Mouse (Mus musculus) limb, embryonic 15.5 days (tissue): ENCODE measurements around the gene Grik4. TPM values are rescaled to one million over a fixed set of nuclear protein-coding genes. Genes with fewer than 3 reads are reported as not detected.

Experiments used
- ATAC-seq: fragments of 200-750 bp; cut with Nextera tagmentation; 2 replicates; pipeline ENCODE4 v1.8.0; 2017; ENCODE audit warnings: low read depth, moderate TSS enrichment; ENCODE audit not compliant: insufficient number of reproducible peaks, low FRiP score, low TSS enrichment
- H3K27ac ChIP-seq: fragments of 300-500 bp; sonication (generic); 2 replicates; pipeline ENCODE4 v1.5.1; 2015; ENCODE audit warnings: moderate library complexity, mild to moderate bottlenecking, inconsistent platforms
- H3K27me3 ChIP-seq: fragments of 300-500 bp; sonication (generic); 2 replicates; pipeline ENCODE4 v1.6.1; 2015; ENCODE audit warnings: inconsistent platforms
- H3K36me3 ChIP-seq: fragments of 300-500 bp; sonication (generic); 2 replicates; pipeline ENCODE4 v1.6.1; 2015; ENCODE audit warnings: inconsistent platforms
- H3K4me1 ChIP-seq: fragments of 300-500 bp; sonication (generic); 2 replicates; pipeline ENCODE4 v1.6.1; 2015; ENCODE audit warnings: inconsistent platforms
- H3K4me2 ChIP-seq: fragments of 300-500 bp; sonication (generic); 2 replicates; pipeline ENCODE4 v1.6.1; 2015; ENCODE audit warnings: mild to moderate bottlenecking, inconsistent platforms
- H3K4me3 ChIP-seq: fragments of 300-500 bp; sonication (generic); 2 replicates; pipeline ENCODE4 v1.5.1; 2015; ENCODE audit warnings: mild to moderate bottlenecking, inconsistent platforms
- H3K9ac ChIP-seq: fragments of 300-500 bp; sonication (generic); 2 replicates; pipeline ENCODE4 v1.6.1; 2015; ENCODE audit warnings: inconsistent platforms
- H3K9me3 ChIP-seq: fragments of 300-500 bp; sonication (generic); 2 replicates; pipeline ENCODE4 v1.6.1; 2016; ENCODE audit warnings: inconsistent platforms
- whole genome bisulfite sequencing: fragments of 180-500 bp; shearing (Covaris S2); methylation state at CpG from one replicate; pipeline ENCODE4 v1.1.7; 2015; 5-methylcytosine and 5-hydroxymethylcytosine counted together
- polyA plus RNA-seq: library from polyadenylated mRNA; unstranded; fragments of >200 nt; fragmentation: Nextera tagmentation; extraction: Ambion mirVana; gene quantifications from 2 replicates; pipeline ENCODE4 v1.2.1, GENCODE M21; 2015

Gene Grik4
- polyA plus RNA-seq, 1 experiment from 2014 or later = 1.4 TPM

- H3K9me3 ChIP-seq = no peaks in the 10 kb centered on the region
- no peak overlapping the region for H3K27ac ChIP-seq
- H3K9ac ChIP-seq = no peak overlapping the region
- WGBS = 85% methylated on average over 8 of the region's 8 CpGs
- H3K4me3 ChIP-seq = no peak overlapping the region
- no peak for ATAC-seq
- H3K4me2 ChIP-seq = no peak overlapping the region
- no peaks in the 10 kb centered on the region for H3K27me3 ChIP-seq
- H3K4me1 ChIP-seq = peaks cover 20% of the 10 kb centered on the region
- no peaks in the 10 kb centered on the region for H3K36me3 ChIP-seq
These were observed 410.8 kb downstream of the Grik4 start for GRCm38 (mm10) chr9:42533491-42533890.

GRCm38 (mm10) chr9:42533041-42533440, 411.3 kb downstream of the Grik4 start:
- Histone ChIP-seq H3K36me3 (no peaks in the 10 kb centered on the region), H3K9me3 (no peaks in the 10 kb centered on the region), H3K4me3 (no peak overlapping the region), H3K4me2 (no peak overlapping the region), H3K27ac (no peak overlapping the region), H3K4me1 (peaks cover 20% of the 10 kb centered on the region), H3K27me3 (no peaks in the 10 kb centered on the region), H3K9ac (no peak overlapping the region)
- 22% methylated on average over 6 of the region's 6 CpGs for WGBS
- ATAC-seq = no peak

- Histone ChIP-seq H3K27me3 (no peaks in the 10 kb centered on the region), H3K27ac (no peak overlapping the region), H3K9me3 (no peaks in the 10 kb centered on the region), H3K4me1 (peaks cover 20% of the 10 kb centered on the region), H3K36me3 (no peaks in the 10 kb centered on the region), H3K9ac (no peak overlapping the region), H3K4me2 (no peak overlapping the region), H3K4me3 (no peak overlapping the region)
- WGBS = 51% methylated on average over 3 of the region's 3 CpGs
- ATAC-seq = no peak
These were observed 412.3 kb downstream of the Grik4 start for GRCm38 (mm10) chr9:42531951-42532350.

GRCm38 (mm10) chr9:42530221-42531152, 413.8 kb downstream of the Grik4 start:
- Histone ChIP-seq H3K27me3 (no peaks in the 10 kb centered on the region), H3K27ac (no peak overlapping the region; the same call in 1 of the 2 replicates), H3K4me3 (no peak overlapping the region), H3K9ac (no peak overlapping the region), H3K4me2 (no peak overlapping the region), H3K4me1 (peaks cover 20% of the 10 kb centered on the region), H3K36me3 (no peaks in the 10 kb centered on the region), H3K9me3 (no peaks in the 10 kb centered on the region)
- WGBS = 48% methylated on average over 7 of the region's 7 CpGs
- no peak for ATAC-seq

- peak overlapping the region; percentile 30 for H3K4me3 ChIP-seq
- H3K36me3 ChIP-seq = no peaks in the 10 kb centered on the region
- H3K4me1 ChIP-seq = peaks cover 13% of the 10 kb centered on the region
- H3K27me3 ChIP-seq = peaks cover 26% of the 10 kb centered on the region
- WGBS = 4% methylated on average over 36 of the region's 36 CpGs
- H3K9me3 ChIP-seq = no peaks in the 10 kb centered on the region
- peak overlapping the region; percentile 75 for H3K4me2 ChIP-seq
- no peak overlapping the region for H3K27ac ChIP-seq
- no peak for ATAC-seq
- H3K9ac ChIP-seq = peak overlapping the region; percentile 26; the same call in 1 of the 2 replicates
These were observed 423.7 kb downstream of the Grik4 start for GRCm38 (mm10) chr9:42520587-42521084.

GRCm38 (mm10) chr9:42518163-42518562, 426.1 kb downstream of the Grik4 start:
- Histone ChIP-seq H3K4me2 (no peak overlapping the region), H3K4me3 (no peak overlapping the region), H3K9me3 (no peaks in the 10 kb centered on the region), H3K9ac (no peak overlapping the region), H3K4me1 (peaks cover 13% of the 10 kb centered on the region), H3K27me3 (peaks cover 23% of the 10 kb centered on the region), H3K27ac (no peak overlapping the region), H3K36me3 (no peaks in the 10 kb centered on the region)
- WGBS = 76% methylated on average over 14 of the region's 14 CpGs
- ATAC-seq = no peak

GRCm38 (mm10) chr9:42513159-42513558, 431.1 kb downstream of the Grik4 start:
- Histone ChIP-seq H3K4me3 (no peak overlapping the region), H3K4me2 (no peak overlapping the region), H3K9ac (no peak overlapping the region), H3K36me3 (no peaks in the 10 kb centered on the region), H3K4me1 (peaks cover 5% of the 10 kb centered on the region; the same call in 1 of the 2 replicates), H3K27ac (no peak overlapping the region), H3K27me3 (no peaks in the 10 kb centered on the region), H3K9me3 (no peaks in the 10 kb centered on the region)
- WGBS = 76% methylated on average over 5 of the region's 5 CpGs
- no peak for ATAC-seq

GRCm38 (mm10) chr9:42512312-42512711, 432.0 kb downstream of the Grik4 start:
- Histone ChIP-seq H3K36me3 (no peaks in the 10 kb centered on the region), H3K27me3 (no peaks in the 10 kb centered on the region), H3K9me3 (no peaks in the 10 kb centered on the region), H3K27ac (no peak overlapping the region), H3K4me3 (no peak overlapping the region), H3K9ac (no peak overlapping the region), H3K4me1 (peaks cover under 1% of the 10 kb centered on the region; the same call in 1 of the 2 replicates), H3K4me2 (no peak overlapping the region)
- ATAC-seq = no peak
- 66% methylated on average over 4 of the region's 4 CpGs for WGBS

GRCm38 (mm10) chr9:42508235-42508634, 436.1 kb downstream of the Grik4 start:
- no peak overlapping the region for H3K4me3 ChIP-seq
- no peaks in the 10 kb centered on the region for H3K36me3 ChIP-seq
- no peaks in the 10 kb centered on the region for H3K9me3 ChIP-seq
- no peak overlapping the region for H3K4me2 ChIP-seq
- ATAC-seq = no peak
- H3K27me3 ChIP-seq = no peaks in the 10 kb centered on the region
- H3K4me1 ChIP-seq = no peaks in the 10 kb centered on the region
- no peak overlapping the region for H3K9ac ChIP-seq
- WGBS = 57% methylated on average over 7 of the region's 7 CpGs
- no peak overlapping the region for H3K27ac ChIP-seq

GRCm38 (mm10) chr9:42507709-42508108, 436.6 kb downstream of the Grik4 start, which contains the start of gene Tbcel:
Gene Tbcel, minus strand, starts transcription at chr9:42507809.
- no peaks in the 10 kb centered on the region for H3K4me1 ChIP-seq
- no peaks in the 10 kb centered on the region for H3K27me3 ChIP-seq
- no peaks in the 10 kb centered on the region for H3K9me3 ChIP-seq
- H3K36me3 ChIP-seq = no peaks in the 10 kb centered on the region
- H3K27ac ChIP-seq = no peak within 1 kb of the TSS
- no peak for ATAC-seq
- H3K4me3 ChIP-seq = no peak within 1 kb of the TSS
- no peak within 1 kb of the TSS for H3K4me2 ChIP-seq
- no peak within 1 kb of the TSS for H3K9ac ChIP-seq
- 75% methylated on average over 6 of the region's 6 CpGs for WGBS

GRCm38 (mm10) chr9:42507022-42507421, 437.3 kb downstream of the Grik4 start:
- H3K27me3 ChIP-seq = no peaks in the 10 kb centered on the region
- no peak overlapping the region for H3K4me3 ChIP-seq
- H3K9me3 ChIP-seq = no peaks in the 10 kb centered on the region
- H3K4me2 ChIP-seq = no peak overlapping the region
- ATAC-seq = no peak
- H3K4me1 ChIP-seq = no peaks in the 10 kb centered on the region
- H3K27ac ChIP-seq = no peak overlapping the region
- WGBS = 69% methylated on average over 1 of the region's 1 CpGs
- H3K9ac ChIP-seq = no peak overlapping the region
- no peaks in the 10 kb centered on the region for H3K36me3 ChIP-seq

- no peak overlapping the region for H3K9ac ChIP-seq
- 76% methylated on average over 3 of the region's 3 CpGs for whole genome bisulfite sequencing
- no peak overlapping the region for H3K4me3 ChIP-seq
- H3K4me1 ChIP-seq = no peaks in the 10 kb centered on the region
- no peaks in the 10 kb centered on the region for H3K9me3 ChIP-seq
- H3K36me3 ChIP-seq = no peaks in the 10 kb centered on the region
- no peak for ATAC-seq
- H3K4me2 ChIP-seq = no peak overlapping the region
- H3K27ac ChIP-seq = no peak overlapping the region
- H3K27me3 ChIP-seq = no peaks in the 10 kb centered on the region
These were observed 439.3 kb downstream of the Grik4 start for GRCm38 (mm10) chr9:42504971-42505510.
